Mouse (Mus musculus) neural tube, embryonic 12.5 days (tissue): ENCODE measurements around the gene Fap. TPM values are rescaled to one million over a fixed set of nuclear protein-coding genes. Genes with fewer than 3 reads are reported as not detected.

Experiments
- ATAC-seq: fragments of 200-750 bp; cut with Nextera tagmentation; 2 replicates; pipeline ENCODE4 v1.8.0; 2017; ENCODE audit warnings: low read depth, mild to moderate bottlenecking, moderate TSS enrichment, moderate library complexity; ENCODE audit not compliant: low FRiP score
- H3K27ac ChIP-seq: fragments of 300-500 bp; sonication (generic); 2 replicates; pipeline ENCODE4 v1.5.1; 2016
- H3K27me3 ChIP-seq: fragments of 300-500 bp; sonication (generic); replicated peaks from 2 replicates; pipeline ENCODE4 v1.6.1; 2016; ENCODE audit warnings: mild to moderate bottlenecking
- H3K36me3 ChIP-seq: fragments of 300-500 bp; sonication (generic); 2 replicates; pipeline ENCODE4 v1.6.1; 2016; ENCODE audit warnings: mild to moderate bottlenecking
- H3K4me1 ChIP-seq: fragments of 300-500 bp; sonication (generic); 2 replicates; pipeline ENCODE4 v1.6.1; 2016
- H3K4me2 ChIP-seq: fragments of 300-500 bp; sonication (generic); replicated peaks from 2 replicates; pipeline ENCODE4 v1.6.1; 2016; ENCODE audit warnings: mild to moderate bottlenecking
- H3K4me3 ChIP-seq: fragments of 300-500 bp; sonication (generic); 2 replicates; pipeline ENCODE4 v1.5.1; 2016
- H3K9ac ChIP-seq: fragments of 300-500 bp; sonication (generic); 2 replicates; pipeline ENCODE4 v1.6.1; 2016; ENCODE audit warnings: mild to moderate bottlenecking
- H3K9me3 ChIP-seq: fragments of 300-500 bp; sonication (generic); 2 replicates; pipeline ENCODE4 v1.6.1; 2016; ENCODE audit warnings: mild to moderate bottlenecking
- WGBS: fragments of 180-500 bp; shearing (Covaris S2); methylation state at CpG from one replicate; pipeline ENCODE4 v1.1.7; 2016; 5-methylcytosine and 5-hydroxymethylcytosine counted together
- polyA plus RNA-seq: library from polyadenylated mRNA; unstranded; fragments of >200 nt; fragmentation: Nextera tagmentation; extraction: Ambion mirVana; gene quantifications from 2 replicates; pipeline ENCODE4 v1.2.1, GENCODE M21; 2016

The Fap gene
- polyA plus RNA-seq, 1 experiment from 2014 or later: 5.3 TPM

DNA sequence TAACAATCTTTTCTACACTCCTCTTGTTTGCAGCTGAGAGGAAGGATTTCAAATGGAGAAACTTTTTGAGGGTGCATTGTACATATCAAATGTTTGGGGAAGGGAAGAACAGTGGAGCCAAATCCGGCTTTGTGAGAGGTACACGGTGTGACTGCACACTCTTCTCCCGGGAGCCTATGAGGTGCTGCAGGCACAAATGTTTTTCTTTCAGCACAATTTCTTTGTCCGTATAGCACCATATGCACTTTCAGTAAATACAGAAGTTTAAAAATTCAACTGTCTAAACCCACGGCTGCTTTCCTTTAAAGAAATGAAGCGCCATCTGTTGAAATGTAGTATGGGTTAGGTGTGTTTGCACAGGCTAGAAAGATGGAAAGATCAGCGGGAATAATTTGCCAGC, 375 bp upstream of the Fap start:
- Histone ChIP-seq H3K4me2 (no peak overlapping the region), H3K4me1 (no peaks in the 10 kb centered on the region), H3K4me3 (no peak overlapping the region), H3K27me3 (no peaks in the 10 kb centered on the region), H3K27ac (no peak overlapping the region), H3K9ac (no peak overlapping the region), H3K36me3 (no peaks in the 10 kb centered on the region), H3K9me3 (no peaks in the 10 kb centered on the region)
- WGBS: 77% methylated on average over 7 of the region's 7 CpGs
- no peak for ATAC-seq

- no peak for ATAC-seq
- WGBS: 79% methylated on average over 10 of the region's 10 CpGs
- H3K4me3 ChIP-seq: no peak overlapping the region
- H3K4me2 ChIP-seq: no peak overlapping the region
- no peak overlapping the region for H3K27ac ChIP-seq
- no peak overlapping the region for H3K9ac ChIP-seq
- H3K27me3 ChIP-seq: no peaks in the 10 kb centered on the region
- H3K4me1 ChIP-seq: no peaks in the 10 kb centered on the region
- no peaks in the 10 kb centered on the region for H3K36me3 ChIP-seq
- no peaks in the 10 kb centered on the region for H3K9me3 ChIP-seq
Measured at GRCm38 (mm10) chr2:62573099-62573752, 649 bp downstream of the Fap start.

- Histone ChIP-seq H3K4me1 (no peaks in the 10 kb centered on the region), H3K27ac (no peak overlapping the region), H3K27me3 (no peaks in the 10 kb centered on the region), H3K4me3 (no peak overlapping the region), H3K9me3 (no peaks in the 10 kb centered on the region), H3K36me3 (no peaks in the 10 kb centered on the region), H3K4me2 (no peak overlapping the region), H3K9ac (no peak overlapping the region)
- no peak for ATAC-seq
- WGBS: 91% methylated on average over 1 of the region's 1 CpGs
Measured at GRCm38 (mm10) chr2:62564687-62565086, 9.2 kb downstream of the Fap start.

GRCm38 (mm10) chr2:62562661-62563485, 11.0 kb downstream of the Fap start:
- H3K9me3 ChIP-seq: no peaks in the 10 kb centered on the region
- ATAC-seq: no peak
- H3K4me1 ChIP-seq: no peaks in the 10 kb centered on the region
- no peak overlapping the region for H3K27ac ChIP-seq
- no peaks in the 10 kb centered on the region for H3K27me3 ChIP-seq
- no peaks in the 10 kb centered on the region for H3K36me3 ChIP-seq
- 79% methylated on average over 5 of the region's 5 CpGs for WGBS
- no peak overlapping the region for H3K9ac ChIP-seq
- H3K4me2 ChIP-seq: no peak overlapping the region
- H3K4me3 ChIP-seq: no peak overlapping the region

GRCm38 (mm10) chr2:62557417-62557816, 16.5 kb downstream of the Fap start:
- no peak for ATAC-seq
- 76% methylated on average over 2 of the region's 2 CpGs for WGBS
- no peak overlapping the region for H3K4me2 ChIP-seq

GRCm38 (mm10) chr2:62556349-62556748, 17.5 kb downstream of the Fap start:
- 95% methylated on average over 9 of the region's 9 CpGs for WGBS
- H3K27ac ChIP-seq: no peak overlapping the region
- no peaks in the 10 kb centered on the region for H3K27me3 ChIP-seq
- H3K4me3 ChIP-seq: no peak overlapping the region
- H3K36me3 ChIP-seq: no peaks in the 10 kb centered on the region
- H3K4me2 ChIP-seq: no peak overlapping the region
- ATAC-seq: no peak
- no peak overlapping the region for H3K9ac ChIP-seq
- no peaks in the 10 kb centered on the region for H3K9me3 ChIP-seq
- no peaks in the 10 kb centered on the region for H3K4me1 ChIP-seq

More at GRCm38 (mm10) chr2:62557417-62557816, 16.5 kb downstream of the Fap start:
- H3K9me3 ChIP-seq: no peaks in the 10 kb centered on the region
- H3K4me1 ChIP-seq: no peaks in the 10 kb centered on the region
- no peaks in the 10 kb centered on the region for H3K27me3 ChIP-seq
- no peaks in the 10 kb centered on the region for H3K36me3 ChIP-seq
- H3K4me3 ChIP-seq: no peak overlapping the region
- no peak overlapping the region for H3K27ac ChIP-seq
- H3K9ac ChIP-seq: no peak overlapping the region

GRCm38 (mm10) chr2:62549659-62550058, 24.2 kb downstream of the Fap start:
- Histone ChIP-seq H3K4me2 (no peak overlapping the region), H3K4me3 (no peak overlapping the region), H3K9ac (no peak overlapping the region), H3K36me3 (no peaks in the 10 kb centered on the region), H3K9me3 (no peaks in the 10 kb centered on the region), H3K4me1 (no peaks in the 10 kb centered on the region), H3K27me3 (no peaks in the 10 kb centered on the region), H3K27ac (no peak overlapping the region)
- 87% methylated on average over 3 of the region's 3 CpGs for WGBS
- ATAC-seq: no peak

- Histone ChIP-seq H3K9me3 (no peaks in the 10 kb centered on the region), H3K36me3 (no peaks in the 10 kb centered on the region), H3K4me3 (no peak overlapping the region), H3K4me1 (no peaks in the 10 kb centered on the region), H3K27me3 (no peaks in the 10 kb centered on the region), H3K27ac (no peak overlapping the region), H3K9ac (no peak overlapping the region), H3K4me2 (no peak overlapping the region)
- 88% methylated on average over 4 of the region's 4 CpGs for WGBS
- ATAC-seq: no peak
Measured at GRCm38 (mm10) chr2:62549131-62549530, 24.7 kb downstream of the Fap start.

GRCm38 (mm10) chr2:62548104-62548503, 25.8 kb downstream of the Fap start:
- H3K27me3 ChIP-seq: no peaks in the 10 kb centered on the region
- no peak overlapping the region for H3K27ac ChIP-seq
- no peak for ATAC-seq
- H3K4me3 ChIP-seq: no peak overlapping the region
- H3K9ac ChIP-seq: no peak overlapping the region
- 96% methylated on average over 5 of the region's 5 CpGs for WGBS
- no peak overlapping the region for H3K4me2 ChIP-seq
- no peaks in the 10 kb centered on the region for H3K4me1 ChIP-seq
- H3K36me3 ChIP-seq: no peaks in the 10 kb centered on the region
- no peaks in the 10 kb centered on the region for H3K9me3 ChIP-seq

DNA sequence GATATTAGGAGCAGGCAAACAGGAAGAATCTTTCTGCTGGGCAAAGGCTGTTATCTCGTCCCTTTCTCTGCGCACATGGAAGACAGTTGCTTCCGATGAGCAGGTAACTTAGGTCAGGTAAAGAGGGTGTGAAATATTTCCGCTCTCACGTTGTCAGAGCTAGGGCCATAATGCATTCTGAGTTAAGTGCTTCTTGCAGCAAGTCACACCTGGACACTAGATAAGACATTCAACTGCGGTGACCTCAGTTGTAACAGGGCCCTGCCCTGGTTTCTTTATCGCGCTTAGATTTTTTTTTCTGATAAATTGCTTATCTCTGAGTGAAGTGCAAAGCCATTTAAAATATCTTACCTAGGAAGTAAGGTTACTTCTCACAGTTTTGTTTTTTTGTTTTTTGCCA, 38.4 kb downstream of the Fap start:
- no peak overlapping the region for H3K27ac ChIP-seq
- H3K4me2 ChIP-seq: no peak overlapping the region
- H3K9ac ChIP-seq: no peak overlapping the region
- WGBS: 91% methylated on average over 8 of the region's 8 CpGs
- no peaks in the 10 kb centered on the region for H3K9me3 ChIP-seq
- no peaks in the 10 kb centered on the region for H3K36me3 ChIP-seq
- H3K4me1 ChIP-seq: no peaks in the 10 kb centered on the region
- ATAC-seq: no peak
- H3K27me3 ChIP-seq: no peaks in the 10 kb centered on the region
- no peak overlapping the region for H3K4me3 ChIP-seq

GRCm38 (mm10) chr2:62531065-62531464, 42.8 kb downstream of the Fap start:
- no peak overlapping the region for H3K4me2 ChIP-seq
- no peak overlapping the region for H3K9ac ChIP-seq
- no peak overlapping the region for H3K4me3 ChIP-seq
- WGBS: 81% methylated on average over 1 of the region's 1 CpGs
- no peaks in the 10 kb centered on the region for H3K36me3 ChIP-seq
- H3K9me3 ChIP-seq: no peaks in the 10 kb centered on the region
- ATAC-seq: no peak
- H3K27me3 ChIP-seq: no peaks in the 10 kb centered on the region
- no peaks in the 10 kb centered on the region for H3K4me1 ChIP-seq
- H3K27ac ChIP-seq: no peak overlapping the region

GRCm38 (mm10) chr2:62526399-62526798, 47.5 kb downstream of the Fap start:
- Histone ChIP-seq H3K36me3 (no peaks in the 10 kb centered on the region), H3K4me2 (no peak overlapping the region), H3K9ac (no peak overlapping the region), H3K27me3 (no peaks in the 10 kb centered on the region), H3K4me3 (no peak overlapping the region), H3K4me1 (no peaks in the 10 kb centered on the region), H3K27ac (no peak overlapping the region), H3K9me3 (no peaks in the 10 kb centered on the region)
- no peak for ATAC-seq
- 94% methylated on average over 9 of the region's 9 CpGs for WGBS

DNA sequence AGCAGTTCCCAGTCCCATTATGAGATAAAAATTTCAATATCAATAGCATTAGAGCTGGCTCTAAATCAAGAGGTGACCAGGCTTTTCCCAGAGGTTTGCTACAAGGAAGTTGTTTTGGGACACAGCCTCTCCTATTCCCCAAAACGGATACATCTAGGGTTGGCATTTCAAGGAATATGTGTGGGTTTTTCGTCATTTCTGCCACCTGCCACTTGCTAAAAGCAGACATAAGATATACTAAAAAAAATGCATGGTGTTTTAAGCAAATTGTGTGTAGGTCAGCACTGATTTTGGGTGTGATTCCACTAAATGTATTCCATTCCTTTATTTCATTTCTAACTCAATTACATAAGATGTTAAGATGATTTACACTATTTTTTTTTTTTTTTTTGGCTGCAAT, 56.1 kb downstream of the Fap start:
- Histone ChIP-seq H3K4me3 (no peak overlapping the region), H3K4me1 (no peaks in the 10 kb centered on the region), H3K36me3 (no peaks in the 10 kb centered on the region), H3K9me3 (no peaks in the 10 kb centered on the region), H3K9ac (no peak overlapping the region), H3K27ac (no peak overlapping the region), H3K27me3 (no peaks in the 10 kb centered on the region), H3K4me2 (no peak overlapping the region)
- ATAC-seq: no peak
- WGBS: 86% methylated on average over 2 of the region's 2 CpGs
